Mouse (Mus musculus) myocyte (in vitro differentiated cells): ENCODE measurements around the gene Tex19.1. TPM values are rescaled to one million over a fixed set of nuclear protein-coding genes. Genes with fewer than 3 reads are reported as not detected.
A peak's percentile ranks its signal among the peaks of the same experiment; 100 is the strongest.

Experiments used
- H3K27me3 ChIP-seq: one replicate; pipeline ENCODE4 v1.6.1; 2011; ENCODE audit not compliant: control insufficient read depth, insufficient read depth, insufficient read length
- H3K36me3 ChIP-seq: one replicate; pipeline ENCODE4 v1.6.1; 2011; ENCODE audit not compliant: control insufficient read depth, insufficient read depth
- H3K4me2 ChIP-seq: one replicate; pipeline ENCODE4 v1.6.1; 2011; ENCODE audit warnings: low read depth, control low read depth
- H3K4me3 ChIP-seq: one replicate; pipeline ENCODE4 v1.5.1; 2011; ENCODE audit warnings: mild to moderate bottlenecking, control low read depth, moderate library complexity
- H3K79me2 ChIP-seq: one replicate; pipeline ENCODE4 v1.6.1; 2011; ENCODE audit not compliant: control insufficient read depth, insufficient read depth
- H3ac ChIP-seq: one replicate; pipeline ENCODE4 v1.6.1; 2011; ENCODE audit not compliant: control insufficient read depth, insufficient read length
- CEBPB ChIP-seq: IDR thresholded peaks from 2 replicates; pipeline ENCODE4 v1.6.1; 2011; ENCODE audit warnings: mild to moderate bottlenecking, moderate library complexity; ENCODE audit not compliant: poor library complexity, insufficient read depth, severe bottlenecking
- E2F4 ChIP-seq: IDR thresholded peaks from one replicate; pipeline ENCODE4 v1.6.1; 2011; ENCODE audit warnings: mild to moderate bottlenecking, control low read depth, moderate library complexity; ENCODE audit not compliant: insufficient read depth
- MAX ChIP-seq: IDR thresholded peaks from one replicate; pipeline ENCODE4 v1.6.1; 2011; ENCODE audit warnings: low read depth, mild to moderate bottlenecking, control low read depth
- MYOD1 ChIP-seq, 3 experiments: IDR thresholded peaks; one replicate each; pipeline ENCODE4 v1.6.1; 2011; ENCODE audit warnings: control low read depth in 2 of 3, low read depth in 2 of 3, mild to moderate bottlenecking in 2 of 3, moderate library complexity in 1 of 3; ENCODE audit not compliant: insufficient read length in 2 of 3, control insufficient read depth in 1 of 3
- MYOG ChIP-seq, 3 experiments: IDR thresholded peaks; one replicate each; pipeline ENCODE4 v1.6.1; 2011; ENCODE audit warnings: control low read depth in 2 of 3, low read depth in 2 of 3, mild to moderate bottlenecking in 2 of 3; ENCODE audit not compliant: insufficient read length in 2 of 3, control insufficient read depth in 1 of 3, insufficient read depth in 1 of 3
- POLR2A ChIP-seq: IDR thresholded peaks from one replicate; pipeline ENCODE4 v1.6.1; 2011; ENCODE audit warnings: low read depth, mild to moderate bottlenecking, control low read depth, moderate library complexity; ENCODE audit not compliant: insufficient read length
- POLR2AphosphoS2 ChIP-seq: IDR thresholded peaks from one replicate; pipeline ENCODE4 v1.6.1; 2011; ENCODE audit warnings: low read depth, control low read depth; ENCODE audit not compliant: insufficient read length
- REST ChIP-seq: IDR thresholded peaks from one replicate; pipeline ENCODE4 v1.6.1; 2011; ENCODE audit warnings: mild to moderate bottlenecking, control low read depth, moderate library complexity; ENCODE audit not compliant: insufficient read depth, insufficient read length
- SRF ChIP-seq: IDR thresholded peaks from one replicate; pipeline ENCODE4 v1.6.1; 2011; ENCODE audit warnings: low read depth; ENCODE audit not compliant: control insufficient read depth, insufficient read length
- TCF12 ChIP-seq: IDR thresholded peaks from one replicate; pipeline ENCODE4 v1.6.1; 2011; ENCODE audit warnings: mild to moderate bottlenecking, control low read depth; ENCODE audit not compliant: poor library complexity, insufficient read depth, severe bottlenecking
- TCF3 ChIP-seq: IDR thresholded peaks from one replicate; pipeline ENCODE4 v1.6.1; 2011; ENCODE audit warnings: low read depth, control low read depth; ENCODE audit not compliant: insufficient read length
- USF1 ChIP-seq: IDR thresholded peaks from one replicate; pipeline ENCODE4 v1.6.1; 2011; ENCODE audit warnings: low read depth, mild to moderate bottlenecking, control low read depth, moderate library complexity
- polyA plus RNA-seq: library from polyadenylated mRNA; unstranded; fragments of >200 nt; fragmentation: generic; extraction: Trizol; gene quantifications from one replicate; pipeline ENCODE4 v1.2.1, GENCODE M21; 2012; ENCODE audit warnings: missing spikeins

Tex19.1 gene
- polyA plus RNA-seq, 1 experiment = not detected

DNA sequence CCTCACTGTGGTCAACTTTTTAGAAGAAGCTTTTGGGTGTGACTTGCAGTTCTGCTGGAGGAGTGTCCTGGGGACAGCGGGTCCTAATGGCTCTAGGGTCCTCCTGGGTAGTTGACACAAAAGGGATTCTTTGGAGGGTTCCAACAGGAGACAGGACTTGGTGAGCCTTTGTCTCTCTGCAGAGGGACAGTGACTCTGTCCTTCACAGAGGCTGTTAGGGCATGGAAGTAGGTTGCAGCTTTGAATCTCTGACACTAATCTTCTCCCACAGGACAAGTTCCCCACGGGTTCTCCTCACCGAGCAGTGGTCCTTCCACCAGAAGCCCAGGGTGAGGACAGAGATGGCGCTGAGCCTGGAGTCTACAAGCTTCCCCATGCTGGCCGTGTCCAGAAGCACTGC lies 14.0 kb downstream of the Tex19.1 start, which contains the start of gene Uts2r:
TSS of gene Uts2r (plus strand) at position 301 of the 400 bp plus-strand sequence.
- H3K36me3 ChIP-seq = no peaks in the 10 kb centered on the region
- H3ac ChIP-seq = no peak within 1 kb of the TSS
- peaks cover 9% of the 10 kb centered on the region for H3K27me3 ChIP-seq
- H3K79me2 ChIP-seq = no peaks in the 10 kb centered on the region
- H3K4me3 ChIP-seq = no peak within 1 kb of the TSS
- no peak within 1 kb of the TSS for H3K4me2 ChIP-seq
- TF ChIP-seq MYOD1 (IDR thresholded peaks at IDR 0.05; ENCODE audit: control insufficient read depth in 1 of 3, insufficient read length in 2 of 3, low read depth in 2 of 3) (no peak), TCF12 (no peak), SRF (no peak)

GRCm38 (mm10) chr11:121160636-121161346 lies 14.8 kb downstream of the Tex19.1 start:
- H3K4me3 ChIP-seq = no peak overlapping the region
- H3ac ChIP-seq = no peak overlapping the region
- H3K4me2 ChIP-seq = no peak overlapping the region
- peaks cover 9% of the 10 kb centered on the region for H3K27me3 ChIP-seq
- no peak for TF ChIP-seq TCF12
- peak in 1 of 3 experiments; percentile 2 for TF ChIP-seq MYOG (IDR thresholded peaks at IDR 0.05; ENCODE audit: control insufficient read depth in 1 of 3, insufficient read depth in 1 of 3, insufficient read length in 2 of 3, low read depth in 2 of 3)
- no peak for TF ChIP-seq POLR2A
- TF ChIP-seq CEBPB = no peak
- TF ChIP-seq TCF3 = no peak
- no peak for TF ChIP-seq SRF
- no peak for TF ChIP-seq E2F4
- peak in 2 of 3 experiments; percentile 43 to 53 for TF ChIP-seq MYOD1 (IDR thresholded peaks at IDR 0.05; ENCODE audit: control insufficient read depth in 1 of 3, insufficient read length in 2 of 3, low read depth in 2 of 3)
- TF ChIP-seq POLR2AphosphoS2 = no peak
- no peak for TF ChIP-seq REST
- no peak for TF ChIP-seq MAX
- H3K36me3 ChIP-seq = no peaks in the 10 kb centered on the region
- no peaks in the 10 kb centered on the region for H3K79me2 ChIP-seq

DNA sequence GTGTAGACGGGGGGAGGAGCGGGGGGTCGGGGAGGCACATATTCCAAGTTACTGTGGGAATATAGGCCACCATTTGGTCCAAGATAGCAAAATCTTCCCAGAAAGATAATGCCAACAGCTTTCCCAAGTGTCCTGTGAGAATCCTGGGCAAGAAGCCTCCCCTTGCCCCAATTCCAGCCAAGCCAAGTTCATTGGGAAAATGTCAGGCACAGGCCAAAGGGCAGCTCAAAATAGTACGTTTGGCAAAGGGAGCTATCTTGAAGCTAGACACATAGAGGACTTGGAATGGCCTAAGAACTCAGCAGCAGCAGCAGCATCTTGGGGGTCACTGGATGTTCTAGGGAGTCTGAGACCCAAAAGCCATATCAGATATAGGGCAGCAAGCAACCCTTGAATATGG lies 17.8 kb downstream of the Tex19.1 start:
- TF ChIP-seq MYOG (IDR thresholded peaks at IDR 0.05; ENCODE audit: control insufficient read depth in 1 of 3, insufficient read depth in 1 of 3, insufficient read length in 2 of 3, low read depth in 2 of 3) = no peak
- TF ChIP-seq MYOD1 (IDR thresholded peaks at IDR 0.05; ENCODE audit: control insufficient read depth in 1 of 3, insufficient read length in 2 of 3, low read depth in 2 of 3) = no peak
- TF ChIP-seq POLR2A = no peak
- no peak for TF ChIP-seq CEBPB
- TF ChIP-seq REST = no peak
- no peak for TF ChIP-seq POLR2AphosphoS2
- no peak for TF ChIP-seq E2F4
- no peak for TF ChIP-seq MAX
- TF ChIP-seq SRF = no peak
- no peak for TF ChIP-seq TCF12
- TF ChIP-seq TCF3 = no peak
- TF ChIP-seq USF1 = no peak
- Histone ChIP-seq H3ac (no peak overlapping the region), H3K36me3 (no peaks in the 10 kb centered on the region), H3K4me2 (no peak overlapping the region), H3K79me2 (no peaks in the 10 kb centered on the region), H3K4me3 (no peak overlapping the region), H3K27me3 (peaks cover 21% of the 10 kb centered on the region)

GRCm38 (mm10) chr11:121173203-121173602 lies 27.3 kb downstream of the Tex19.1 start:
- H3K4me3 ChIP-seq = no peak overlapping the region
- no peak overlapping the region for H3ac ChIP-seq
- peaks cover 3% of the 10 kb centered on the region for H3K27me3 ChIP-seq
- H3K4me2 ChIP-seq = no peak overlapping the region
- H3K36me3 ChIP-seq = no peaks in the 10 kb centered on the region
- H3K79me2 ChIP-seq = no peaks in the 10 kb centered on the region
- no peak for TF ChIP-seq SRF
- TF ChIP-seq MYOG (IDR thresholded peaks at IDR 0.05; ENCODE audit: control insufficient read depth in 1 of 3, insufficient read depth in 1 of 3, insufficient read length in 2 of 3, low read depth in 2 of 3) = no peak
- no peak for TF ChIP-seq MYOD1 (IDR thresholded peaks at IDR 0.05; ENCODE audit: control insufficient read depth in 1 of 3, insufficient read length in 2 of 3, low read depth in 2 of 3)
- TF ChIP-seq TCF12 = no peak
- TF ChIP-seq USF1 = no peak
- no peak for TF ChIP-seq POLR2A
- TF ChIP-seq TCF3 = no peak
- no peak for TF ChIP-seq MAX
- no peak for TF ChIP-seq POLR2AphosphoS2
- no peak for TF ChIP-seq E2F4
- no peak for TF ChIP-seq REST
- TF ChIP-seq CEBPB = no peak

- H3K4me2 ChIP-seq = no peak overlapping the region
Measured at GRCm38 (mm10) chr11:121174234-121174633, 28.3 kb downstream of the Tex19.1 start.

More at GRCm38 (mm10) chr11:121174234-121174633, 28.3 kb downstream of the Tex19.1 start:
- Histone ChIP-seq H3K4me3 (no peak overlapping the region), H3K79me2 (no peaks in the 10 kb centered on the region), H3ac (no peak overlapping the region), H3K36me3 (no peaks in the 10 kb centered on the region), H3K27me3 (no peaks in the 10 kb centered on the region)
- TF ChIP-seq MAX (no peak), POLR2A (no peak)
